Mouse (Mus musculus) cerebellum, postnatal 14 days (tissue): ENCODE measurements around the gene Egln3.

Experiments
- DNase-seq, 2 experiments: peaks; one replicate each; pipeline ENCODE4 v3.0.0; 2021; ENCODE audit warnings: mixed read lengths in 2 of 2

Egln3 gene

GRCm38 (mm10) chr12:54203656-54204045 is at the start of gene Egln3:
Egln3 (minus strand) TSS chr12:54203860.
- peak; percentile 62 to 66 for DNase-seq

- DNase-seq: no peak
These were observed 49.8 kb upstream of the Egln3 start for GRCm38 (mm10) chr12:54253449-54253848.

GRCm38 (mm10) chr12:54251942-54252400 is 48.3 kb upstream of the Egln3 start:
- DNase-seq: no peak

GRCm38 (mm10) chr12:54247835-54248234 is 44.2 kb upstream of the Egln3 start:
- no peak for DNase-seq

GRCm38 (mm10) chr12:54243158-54243557 is 39.5 kb upstream of the Egln3 start:
- no peak for DNase-seq

- DNase-seq: no peak
These were observed 38.3 kb upstream of the Egln3 start for GRCm38 (mm10) chr12:54241976-54242375.

- DNase-seq: no peak
These were observed 30.1 kb upstream of the Egln3 start for GRCm38 (mm10) chr12:54233794-54234193.

GRCm38 (mm10) chr12:54232996-54233603 is 29.4 kb upstream of the Egln3 start:
- DNase-seq: no peak

GRCm38 (mm10) chr12:54232456-54232855 is 28.8 kb upstream of the Egln3 start:
- DNase-seq: no peak

GRCm38 (mm10) chr12:54227551-54227950 is 23.9 kb upstream of the Egln3 start:
- no peak for DNase-seq

- DNase-seq: no peak
These were observed 22.7 kb upstream of the Egln3 start for GRCm38 (mm10) chr12:54226341-54226740.

GRCm38 (mm10) chr12:54225610-54226009 is 21.9 kb upstream of the Egln3 start:
- no peak for DNase-seq

- DNase-seq: no peak
These were observed 21.4 kb upstream of the Egln3 start for GRCm38 (mm10) chr12:54225090-54225489.

GRCm38 (mm10) chr12:54222036-54222760 is 18.5 kb upstream of the Egln3 start:
- no peak for DNase-seq

- DNase-seq: no peak
These were observed 13.0 kb upstream of the Egln3 start for GRCm38 (mm10) chr12:54216673-54217072.

GRCm38 (mm10) chr12:54214426-54214825 is 10.8 kb upstream of the Egln3 start:
- no peak for DNase-seq

GRCm38 (mm10) chr12:54213871-54214270 is 10.2 kb upstream of the Egln3 start:
- DNase-seq: no peak

GRCm38 (mm10) chr12:54213230-54213629 is 9.6 kb upstream of the Egln3 start:
- no peak for DNase-seq

- DNase-seq: no peak
These were observed 5.5 kb upstream of the Egln3 start for GRCm38 (mm10) chr12:54209182-54209563.

- no peak for DNase-seq
These were observed 4.9 kb upstream of the Egln3 start for GRCm38 (mm10) chr12:54208433-54209181.

GRCm38 (mm10) chr12:54205731-54206130 is 2.1 kb upstream of the Egln3 start:
- no peak for DNase-seq

- DNase-seq: peak in 1 of 2 experiments; percentile 24
These were observed 1.5 kb upstream of the Egln3 start for GRCm38 (mm10) chr12:54205195-54205594.

- peak; percentile 40 to 47 for DNase-seq
These were observed 650 bp downstream of the Egln3 start for GRCm38 (mm10) chr12:54202765-54203655.
